Mouse (Mus musculus) urinary bladder, adult 2 months (tissue): ENCODE results near the gene Agps. TPM values are rescaled to one million over a fixed set of nuclear protein-coding genes. Genes with fewer than 3 reads are reported as not detected.

Source experiments
- polyA plus RNA-seq: library from polyadenylated mRNA; depleted of rRNA; stranded (reverse); fragments of >200 nt; gene quantifications from 2 replicates; pipeline ENCODE4 v1.2.3, GENCODE M21; 2012; rRNA removed

The Agps gene
- polyA plus RNA-seq, 1 experiment: 9.3 TPM

Other genes with a start within 250 kb of the Agps start
- gene Hnrnpa3, start 172.9 kb upstream of the Agps start, polyA plus RNA-seq: 222 and 271 TPM in 2 replicates
- gene Nfe2l2, start 127.5 kb upstream of the Agps start, polyA plus RNA-seq: 214 and 256 TPM in 2 replicates
- gene Ttc30b, start 106.4 kb downstream of the Agps start, polyA plus RNA-seq: 9.6 and 11.3 TPM in 2 replicates
- gene Ttc30a2, start 146.0 kb downstream of the Agps start, polyA plus RNA-seq: 0.12 and 0.17 TPM in 2 replicates
- gene Ttc30a1, start 149.8 kb downstream of the Agps start, polyA plus RNA-seq: 3.0 and 3.5 TPM in 2 replicates